In the genomic region with DNA sequence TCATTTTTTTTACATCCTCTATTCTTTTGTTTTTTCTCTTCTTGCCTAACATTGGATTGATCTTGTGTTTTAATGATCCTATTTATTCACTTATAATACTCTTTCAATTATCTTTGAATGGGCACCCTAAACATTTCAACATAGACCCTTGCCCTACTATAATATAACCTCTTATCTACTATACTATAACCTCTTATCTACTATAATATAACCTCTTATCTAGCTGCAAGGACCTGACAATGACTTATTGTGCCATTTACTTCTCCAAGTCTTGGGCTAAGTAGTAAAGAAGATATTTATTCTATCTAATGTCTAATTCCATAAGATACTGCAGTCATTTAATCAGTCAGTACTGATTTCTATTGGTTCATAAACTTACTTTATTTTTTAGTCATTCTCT, we compare ENCODE assay signal across 33 mouse cellular contexts. TPM values are rescaled to one million over a fixed set of nuclear protein-coding genes. Genes with fewer than 3 reads are reported as not detected.
"Had no signal": no experiment of that assay in that cellular context is flagged by ENCODE, and none has a peak within 500 bp of the region (broad histone marks: within the 10 kb centered on the region; RNA-seq: fewer than 3 reads in every experiment).

No protein-coding gene starts in this region.

- DNase-seq: cerebellum, adult 2 months; cerebellum, adult 8-10 months; cerebellum, adult 9-10 months; cerebellum, adult 9-11 months; cerebellum, postnatal 14 days; cerebellum, postnatal 25 days; cerebellum, postnatal 36 days; embryo, embryonic 11 days; forebrain, postnatal 0 days; gastrocnemius, adult 2 months; gastrocnemius, postnatal 10 days; gastrocnemius, postnatal 14 days; gastrocnemius, postnatal 25 days; gastrocnemius, postnatal 36 days; heart, adult 18-20 months; heart, adult 2 months had no signal

- H3K27ac ChIP-seq: embryonic facial prominence, embryonic 10.5 days; embryonic facial prominence, embryonic 12.5 days; embryonic facial prominence, embryonic 13.5 days; embryonic facial prominence, embryonic 15.5 days; forebrain, embryonic 10.5 days; forebrain, embryonic 12.5 days; forebrain, embryonic 13.5 days; forebrain, embryonic 15.5 days; gastrocnemius, adult 2 months; heart, adult 2 months had no signal

- H3K27me3 ChIP-seq: embryonic facial prominence, embryonic 12.5 days; embryonic facial prominence, embryonic 13.5 days; embryonic facial prominence, embryonic 15.5 days; forebrain, embryonic 12.5 days; forebrain, embryonic 13.5 days; forebrain, embryonic 15.5 days had no signal

- ATAC-seq: forebrain, embryonic 13.5 days; forebrain, embryonic 14.5 days; forebrain, embryonic 15.5 days; forebrain, embryonic 16.5 days; forebrain, postnatal 0 days had no signal

- H3K4me2 ChIP-seq: embryonic facial prominence, embryonic 12.5 days; embryonic facial prominence, embryonic 13.5 days; embryonic facial prominence, embryonic 15.5 days; forebrain, embryonic 12.5 days; forebrain, embryonic 13.5 days; forebrain, embryonic 15.5 days had no signal

- H3K9me3 ChIP-seq: embryonic facial prominence, embryonic 10.5 days; embryonic facial prominence, embryonic 12.5 days; embryonic facial prominence, embryonic 13.5 days; embryonic facial prominence, embryonic 15.5 days; forebrain, embryonic 10.5 days; forebrain, embryonic 12.5 days; forebrain, embryonic 13.5 days; forebrain, embryonic 15.5 days had no signal

- H3K9ac ChIP-seq: embryonic facial prominence, embryonic 12.5 days; embryonic facial prominence, embryonic 13.5 days; embryonic facial prominence, embryonic 15.5 days; forebrain, embryonic 12.5 days; forebrain, embryonic 13.5 days; forebrain, embryonic 15.5 days; forebrain, postnatal 0 days had no signal

- H3K4me3 ChIP-seq: embryonic facial prominence, embryonic 10.5 days; embryonic facial prominence, embryonic 12.5 days; embryonic facial prominence, embryonic 13.5 days; embryonic facial prominence, embryonic 15.5 days; erythroblast, embryonic 14.5 days; forebrain, embryonic 10.5 days; forebrain, embryonic 12.5 days; forebrain, embryonic 13.5 days; forebrain, embryonic 15.5 days; gastrocnemius, adult 2 months; heart, adult 2 months had no signal

- H3K4me1 ChIP-seq: embryonic facial prominence, embryonic 10.5 days; embryonic facial prominence, embryonic 12.5 days; embryonic facial prominence, embryonic 13.5 days; embryonic facial prominence, embryonic 15.5 days; forebrain, embryonic 10.5 days; forebrain, embryonic 12.5 days; forebrain, embryonic 13.5 days; forebrain, embryonic 15.5 days had no signal

RNA-seq across cellular contexts. Expression of gene Gm11027, which starts 36.8 kb away (rescaled TPM):
- polyA plus RNA-seq: cerebellum, adult 2 months; cortical plate, adult 2 months; embryonic facial prominence, embryonic 10.5 days; embryonic facial prominence, embryonic 11.5 days; embryonic facial prominence, embryonic 12.5 days; embryonic facial prominence, embryonic 13.5 days; embryonic facial prominence, embryonic 14.5 days; embryonic facial prominence, embryonic 15.5 days; erythroblast, embryonic 14.5 days; forebrain, embryonic 10.5 days; forebrain, embryonic 11.5 days; forebrain, embryonic 12.5 days; forebrain, embryonic 13.5 days; forebrain, embryonic 14.5 days; forebrain, embryonic 15.5 days; forebrain, embryonic 16.5 days; forebrain, postnatal 0 days; frontal cortex, adult 2 months; gonadal fat pad, adult 2 months; heart, adult 2 months had no signal
